Mouse (Mus musculus) brain, adult 2 months (tissue): ENCODE measurements around the gene Cideb.
A peak's percentile ranks its signal among the peaks of the same experiment; 100 is the strongest.

Experiments used
- DNase-seq: peaks from one replicate; pipeline ENCODE4 v3.0.0; 2011; ENCODE audit warnings: low read depth, low spot score

Gene Cideb

DNA sequence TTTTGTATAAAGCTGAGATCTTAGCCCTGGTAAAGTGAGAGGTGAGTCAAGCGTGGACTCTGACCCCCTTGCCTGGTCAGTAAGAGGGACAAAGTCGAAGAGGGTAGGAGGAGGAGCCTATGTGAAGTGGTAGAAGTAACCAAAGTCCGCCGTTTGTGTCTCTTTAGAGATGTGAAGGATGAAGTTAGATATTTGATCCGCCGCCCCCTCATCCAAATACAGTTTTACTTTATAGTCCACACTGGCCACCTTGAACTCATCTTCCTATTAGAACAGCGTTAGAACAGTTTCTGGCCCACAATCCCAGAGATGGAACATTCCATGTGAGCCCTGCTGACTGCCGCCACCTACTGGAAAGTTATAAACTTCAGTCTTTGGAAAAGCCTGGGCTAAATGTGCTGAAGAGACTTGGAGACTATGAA is at the start of gene Cideb:
TSS of gene Cideb (minus strand) at position 96 of the 422 bp plus-strand sequence.
- DNase-seq = peak; percentile 75

DNA sequence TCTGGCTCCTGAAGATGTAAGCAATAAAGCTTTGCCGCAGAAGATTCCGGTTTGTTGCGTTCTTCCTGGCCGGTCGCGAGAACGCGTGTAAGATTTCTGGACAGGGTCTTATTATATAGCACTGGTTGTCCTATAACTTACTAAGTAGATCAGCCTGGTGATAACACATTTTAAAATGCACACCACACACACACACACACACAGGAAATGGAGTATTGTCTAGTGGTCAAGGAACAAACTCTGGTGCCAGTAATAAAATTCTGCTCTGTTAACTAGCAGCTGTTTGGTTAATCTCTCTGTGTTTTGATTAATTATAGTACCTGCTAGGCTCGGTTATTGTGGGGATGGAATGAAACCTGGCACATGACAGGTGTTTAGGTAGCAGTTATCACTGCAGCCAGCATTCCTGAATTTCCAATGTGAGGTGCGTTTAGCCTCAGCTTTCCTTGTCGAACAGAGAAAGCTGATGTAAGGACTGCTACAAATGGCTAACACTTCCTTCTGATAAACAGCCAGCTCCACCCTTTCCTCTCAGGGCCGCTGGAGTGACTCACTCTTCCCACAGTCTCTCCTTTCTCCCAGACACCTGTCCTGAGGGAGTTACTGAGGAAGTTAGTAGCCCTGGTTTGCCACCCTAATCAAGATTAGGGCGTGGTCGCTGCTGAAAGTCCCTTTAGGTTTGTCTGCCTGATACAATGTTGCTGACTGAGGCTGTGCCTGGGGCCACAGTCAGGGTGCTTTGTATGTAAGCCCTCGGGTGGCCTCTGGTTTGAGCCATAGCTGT is 37.3 kb upstream of the Cideb start:
- DNase-seq = no peak

DNA sequence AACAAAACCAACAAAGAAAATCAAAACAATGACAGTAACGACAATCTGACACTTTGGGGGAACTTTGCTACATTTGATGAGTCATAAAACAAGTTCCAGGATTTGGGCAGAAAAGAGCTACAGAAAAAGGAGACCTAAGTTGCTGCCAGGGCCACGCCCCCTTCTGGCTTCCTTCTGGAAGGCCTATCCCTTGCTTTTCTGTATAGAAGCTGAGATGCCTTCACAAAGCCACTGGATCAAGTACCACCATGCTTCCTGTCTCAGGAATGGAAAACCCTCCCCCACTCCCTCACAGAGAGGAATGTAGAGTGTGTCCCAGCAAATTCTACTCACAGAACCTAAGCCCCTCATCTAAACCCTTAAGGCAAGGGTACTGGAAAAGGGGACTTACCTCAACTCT is 35.7 kb upstream of the Cideb start:
- no peak for DNase-seq

DNA sequence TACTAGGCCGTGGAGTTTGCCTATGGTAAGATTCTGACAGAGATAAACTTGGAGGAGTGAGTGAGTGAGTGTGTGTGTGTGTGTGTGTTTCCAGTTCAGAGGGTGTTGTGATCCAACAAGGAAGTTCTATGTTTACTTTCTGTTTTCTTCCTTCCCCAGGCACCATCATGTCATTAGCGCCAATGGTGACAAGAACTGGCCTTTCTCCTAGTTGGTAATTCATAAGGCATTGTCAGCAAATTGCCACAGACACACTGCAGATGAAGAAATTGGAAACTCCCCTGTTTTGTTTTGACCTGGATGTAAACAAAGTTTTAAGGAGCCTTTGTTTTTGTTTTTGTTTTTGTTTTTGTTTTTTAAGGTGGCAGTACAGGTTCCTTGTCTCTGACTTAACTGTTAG is 35.2 kb upstream of the Cideb start:
- DNase-seq = no peak

DNA sequence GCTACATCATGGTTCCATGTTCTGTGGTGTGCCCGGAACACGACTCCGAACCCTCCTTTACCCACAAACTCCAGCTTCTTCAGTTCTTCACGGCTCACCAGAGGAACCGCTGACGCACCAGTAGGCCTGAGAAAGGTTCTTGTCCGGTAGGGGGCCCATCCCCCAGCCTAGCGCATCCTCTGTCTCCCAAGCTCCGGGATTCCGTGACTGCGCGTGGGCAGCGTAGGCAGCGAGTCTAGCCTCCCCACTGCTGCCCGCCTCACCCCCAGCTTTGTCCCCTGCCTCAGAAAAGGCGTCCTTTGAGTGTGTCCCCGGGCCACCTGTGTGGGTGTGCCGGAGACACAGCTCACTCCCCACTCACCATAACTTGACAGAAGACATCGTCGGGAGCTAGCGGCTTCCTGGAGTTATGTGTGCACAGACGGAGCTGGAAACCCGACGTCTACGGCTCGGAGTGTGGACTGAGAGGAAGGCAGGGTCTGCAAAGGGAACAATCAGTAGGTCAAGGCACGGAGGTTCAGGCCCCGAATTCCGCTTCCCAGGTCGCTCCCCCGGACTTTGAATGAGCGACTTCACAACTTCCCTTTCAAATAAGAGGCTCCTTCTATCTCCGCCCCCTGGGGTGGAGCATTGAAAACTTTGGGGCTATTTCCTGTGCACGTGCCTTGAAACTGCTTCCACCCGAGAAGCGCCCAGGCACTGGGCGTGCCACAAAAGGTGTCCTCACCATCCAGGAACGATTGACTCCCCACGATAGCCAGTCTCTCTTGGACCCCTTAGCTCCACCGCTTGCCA is 30.2 kb upstream of the Cideb start, which contains the start of gene Ripk3:
TSS of gene Ripk3 (minus strand) at position 610 of the 795 bp plus-strand sequence.
- no peak for DNase-seq

DNA sequence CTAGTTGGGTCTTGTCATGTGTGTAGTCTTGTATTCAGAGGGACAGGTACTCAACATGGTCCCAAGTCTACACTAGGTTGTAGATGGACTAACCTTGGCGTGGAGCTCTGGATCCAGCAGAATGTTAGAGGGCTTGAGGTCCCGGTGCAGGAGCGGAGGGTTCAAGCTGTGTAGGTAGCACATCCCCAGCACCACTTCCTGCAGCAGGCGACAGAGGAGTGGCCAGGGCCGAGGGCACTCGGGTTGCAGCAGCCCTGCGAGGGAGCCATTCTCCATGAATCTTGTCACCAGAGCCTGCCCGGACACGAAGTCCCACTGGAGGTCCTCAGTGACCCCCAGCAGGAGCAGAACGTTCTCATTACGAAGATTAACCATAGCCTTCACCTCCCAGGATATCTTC is 29.5 kb upstream of the Cideb start:
- DNase-seq = no peak

DNA sequence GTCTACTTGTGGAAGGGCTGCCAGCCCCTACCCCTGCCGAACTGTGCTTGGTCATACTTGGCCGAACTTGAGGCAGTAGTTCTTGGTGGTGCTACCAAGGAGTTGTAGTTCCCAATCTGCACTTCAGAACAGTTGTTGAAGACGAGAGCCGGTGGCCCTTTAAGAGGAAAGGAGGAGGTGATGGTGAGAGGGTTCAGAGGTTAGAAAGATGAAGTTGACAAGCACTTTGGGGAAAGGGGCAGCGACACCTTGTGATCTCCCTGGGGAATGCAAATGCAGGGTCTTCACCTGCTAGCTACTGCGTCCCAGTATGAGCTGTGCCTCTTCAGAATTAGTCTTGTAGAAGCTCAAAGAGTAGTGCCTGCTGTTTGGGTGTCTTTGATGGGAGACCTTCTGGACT is 26.9 kb upstream of the Cideb start:
- no peak for DNase-seq

DNA sequence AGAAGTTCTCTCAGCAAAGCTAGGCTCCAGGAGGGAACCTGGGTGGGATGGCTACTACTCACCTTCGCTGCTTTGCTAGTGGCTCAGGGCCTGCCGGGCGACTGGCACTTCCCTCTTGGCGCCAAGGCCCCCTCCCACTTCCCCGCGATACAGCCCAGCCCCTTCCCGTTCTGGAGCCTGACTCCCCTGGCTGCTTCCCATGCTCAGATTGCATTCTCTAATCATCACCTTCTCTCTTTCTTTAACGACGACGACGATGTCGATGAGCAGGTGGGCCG is 25.6 kb upstream of the Cideb start, which contains the start of gene Adcy4:
TSS of gene Adcy4 (minus strand) at position 138 of the 278 bp plus-strand sequence.
- no peak for DNase-seq

DNA sequence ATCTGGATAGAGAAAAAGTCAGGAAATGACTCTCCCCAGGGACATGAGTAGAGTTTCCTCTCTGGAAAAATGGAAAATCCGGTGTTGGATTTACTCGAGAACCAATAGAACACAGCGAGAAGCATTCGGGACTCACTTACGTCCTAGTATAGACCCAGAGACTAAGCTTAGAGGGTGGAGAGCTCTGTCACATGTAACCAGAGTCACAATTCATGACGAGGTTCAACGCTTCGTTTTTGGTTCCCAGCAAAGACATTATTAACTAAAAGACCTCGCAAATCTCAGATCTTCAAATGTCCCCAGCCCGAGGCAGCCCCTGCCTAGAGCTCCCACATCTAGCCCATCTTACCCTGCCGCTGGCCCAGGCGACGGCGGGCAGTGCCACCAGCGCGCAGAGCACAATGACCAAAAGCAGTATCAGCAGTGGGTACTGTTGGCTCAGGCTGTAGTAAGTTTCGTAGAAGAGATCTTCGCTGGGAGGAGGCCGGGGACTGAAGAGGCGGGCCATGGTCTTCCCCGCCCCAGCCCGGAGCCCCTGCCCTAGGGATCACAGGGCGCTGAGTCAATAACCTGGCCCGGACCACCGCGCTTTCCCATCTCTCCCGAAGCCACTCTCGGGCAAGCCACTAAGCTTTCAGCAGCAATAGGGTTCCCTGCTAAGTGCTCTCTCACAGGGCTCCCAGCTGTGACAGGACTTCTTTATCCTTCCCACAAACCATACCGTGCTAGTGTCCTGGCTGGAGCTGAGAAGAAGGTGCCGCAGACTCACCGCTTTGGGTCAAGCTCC is 25.1 kb upstream of the Cideb start:
- DNase-seq = no peak

DNA sequence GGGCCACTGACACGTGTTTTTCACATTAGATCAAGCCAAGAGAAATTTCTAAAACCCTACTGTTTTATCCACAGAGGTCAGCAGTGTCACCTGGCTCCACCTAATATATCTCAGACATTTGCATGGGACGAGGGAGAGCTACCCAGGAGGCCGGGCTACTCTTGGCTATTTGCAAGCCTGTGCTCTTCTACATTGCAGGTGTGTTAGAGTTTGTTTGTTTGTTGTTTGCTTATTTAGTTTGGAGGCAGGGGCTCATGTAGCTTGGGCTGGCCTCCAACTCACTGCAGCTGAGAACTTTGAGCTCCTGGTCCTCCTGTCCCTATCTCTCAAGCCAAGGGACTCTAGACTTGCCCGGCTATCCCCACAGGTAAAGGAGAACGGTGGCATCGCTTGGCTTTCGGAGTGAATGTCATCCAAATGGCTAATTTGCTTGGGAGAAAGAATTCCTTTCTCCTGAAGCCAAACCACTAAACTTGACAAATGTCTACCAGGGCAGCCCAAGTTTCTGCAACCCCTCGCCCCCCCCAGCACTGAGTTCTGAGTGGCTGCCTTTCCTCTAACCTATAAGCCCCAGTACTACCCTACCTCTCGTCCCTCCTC is 24.2 kb upstream of the Cideb start:
- no peak for DNase-seq

DNA sequence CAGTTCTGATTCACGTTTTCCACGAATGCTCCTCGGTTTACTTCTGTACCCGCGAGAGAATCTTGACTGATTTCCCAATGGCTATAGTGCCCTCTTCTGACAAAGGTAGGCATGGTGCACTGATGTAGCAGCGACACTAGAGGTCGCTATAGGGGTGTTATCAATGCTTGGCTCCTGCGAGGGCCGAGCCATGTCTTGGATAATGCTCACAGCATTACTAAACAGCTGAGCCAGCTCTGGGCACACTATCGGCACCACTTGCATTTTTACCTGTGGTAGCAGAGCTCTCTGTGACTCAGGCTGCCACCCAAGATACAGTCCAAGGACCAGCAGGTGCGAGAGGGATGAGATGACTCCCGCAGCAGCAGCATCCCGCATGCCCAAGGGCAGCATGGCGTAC is 23.1 kb upstream of the Cideb start:
- DNase-seq = peak; percentile 88

DNA sequence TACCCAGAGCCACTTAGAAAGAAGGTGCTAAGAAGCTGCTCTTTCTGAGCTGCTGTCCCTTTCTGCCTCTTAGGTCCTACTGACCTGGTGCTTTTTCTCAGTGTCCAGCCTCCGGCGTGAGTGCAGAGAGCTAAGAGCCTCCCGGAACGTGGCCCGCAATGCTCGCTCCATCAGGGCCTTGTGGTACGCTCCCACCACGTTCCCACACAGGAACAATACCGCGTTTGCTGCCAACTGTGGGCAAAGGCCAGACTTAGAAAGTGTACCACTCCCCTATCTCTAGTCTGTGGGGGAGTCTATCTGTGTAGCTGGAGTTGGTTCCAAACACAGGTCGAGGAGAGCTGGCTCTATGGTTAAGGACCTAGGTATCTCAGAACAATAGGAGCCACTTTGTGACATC is 22.5 kb upstream of the Cideb start:
- no peak for DNase-seq

DNA sequence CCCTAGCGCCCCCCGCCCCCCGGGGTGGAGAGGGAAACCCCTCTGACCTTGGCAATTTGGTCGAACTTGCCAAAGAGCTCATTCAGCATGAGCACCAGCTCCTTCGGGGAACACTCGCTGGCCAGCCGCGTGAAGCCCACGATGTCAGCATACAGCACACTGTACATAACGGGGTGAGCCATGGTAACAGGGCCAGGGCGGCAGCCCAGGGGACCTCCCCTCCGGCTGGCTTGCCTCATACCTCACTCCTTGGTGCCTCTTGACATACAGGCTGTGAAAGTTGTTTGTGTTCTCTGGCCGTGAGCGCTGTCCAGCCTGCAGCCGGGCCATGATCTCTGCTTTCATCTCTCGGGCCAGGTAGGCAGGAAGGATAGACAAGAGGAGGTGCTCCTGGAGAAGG is 21.4 kb upstream of the Cideb start:
- DNase-seq = no peak

DNA sequence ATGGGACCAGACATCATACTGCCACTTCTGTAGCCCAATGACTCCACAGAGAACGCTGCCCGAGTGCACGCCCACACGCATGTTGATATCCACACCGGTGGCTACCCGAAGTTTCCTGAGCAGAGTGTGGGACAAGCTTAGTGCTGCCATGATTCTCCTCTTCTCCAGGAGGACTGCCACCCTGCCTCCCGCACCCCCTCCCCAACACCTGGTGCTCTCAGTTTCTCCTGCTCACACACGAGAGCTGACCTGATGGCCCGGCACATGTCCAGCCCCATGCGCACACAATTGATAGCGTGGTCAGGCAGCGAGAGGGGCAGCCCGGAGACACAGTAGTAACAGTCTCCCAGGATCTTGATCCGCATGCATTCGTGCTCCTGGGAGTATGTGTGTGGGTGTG is 20.4 kb upstream of the Cideb start:
- no peak for DNase-seq

DNA sequence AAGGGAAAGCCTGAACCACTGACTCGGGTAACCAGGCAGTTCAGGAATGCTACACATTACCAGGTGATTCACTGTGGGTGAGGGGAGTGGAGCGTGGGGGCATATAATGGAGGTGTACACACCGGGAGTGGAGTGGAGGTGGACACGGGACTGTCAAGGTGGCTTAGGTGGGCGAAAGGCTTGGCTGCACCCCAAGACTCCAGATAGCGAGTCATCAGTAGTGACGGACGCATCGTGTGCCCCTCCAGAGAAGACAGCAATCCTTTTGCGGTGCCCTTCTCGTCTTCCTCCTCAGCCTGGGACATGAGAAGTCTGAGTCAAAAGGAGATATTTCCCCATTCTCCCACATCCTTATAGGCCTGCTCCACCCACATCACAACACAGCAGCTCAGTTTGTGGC is 19.5 kb upstream of the Cideb start:
- no peak for DNase-seq

DNA sequence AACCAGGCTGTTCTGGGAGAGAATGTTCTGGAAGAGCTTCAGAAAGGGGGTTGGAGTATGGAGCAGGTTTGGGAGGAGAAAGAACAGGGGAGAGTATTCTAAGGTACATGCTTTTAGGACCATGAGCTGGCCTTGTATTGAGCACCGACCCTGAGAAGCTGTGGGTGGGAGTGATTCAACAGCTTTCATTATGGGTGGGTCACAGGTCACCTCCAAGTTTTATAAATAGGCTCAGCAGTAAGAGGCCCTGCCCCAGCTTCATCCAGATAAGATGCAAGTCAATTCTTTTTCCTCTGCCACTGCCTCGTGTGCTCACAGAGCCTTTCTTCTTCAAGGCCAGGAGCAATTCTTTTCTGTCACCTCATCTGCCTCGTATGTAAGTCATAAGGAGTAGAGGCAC is 18.9 kb upstream of the Cideb start:
- DNase-seq = no peak

DNA sequence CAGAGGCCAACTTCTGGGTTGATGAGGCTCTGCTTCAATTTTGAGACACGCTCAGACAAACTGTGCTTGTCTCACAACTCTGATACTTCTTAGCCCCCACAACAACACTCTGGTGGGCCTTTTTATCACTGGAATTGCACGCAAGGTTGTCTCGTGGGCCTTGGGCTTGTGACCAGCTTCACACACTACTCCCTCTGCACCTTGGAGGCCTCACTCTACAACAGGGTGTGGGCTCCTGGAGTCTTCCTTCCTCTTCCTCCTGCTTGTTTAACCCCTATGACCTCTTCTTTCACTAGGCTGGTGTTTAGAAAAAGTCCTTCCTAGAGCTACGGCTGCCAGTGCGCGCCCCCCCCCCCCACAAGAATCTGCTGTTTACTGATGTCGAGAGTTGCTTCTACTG is 18.5 kb upstream of the Cideb start:
- no peak for DNase-seq

DNA sequence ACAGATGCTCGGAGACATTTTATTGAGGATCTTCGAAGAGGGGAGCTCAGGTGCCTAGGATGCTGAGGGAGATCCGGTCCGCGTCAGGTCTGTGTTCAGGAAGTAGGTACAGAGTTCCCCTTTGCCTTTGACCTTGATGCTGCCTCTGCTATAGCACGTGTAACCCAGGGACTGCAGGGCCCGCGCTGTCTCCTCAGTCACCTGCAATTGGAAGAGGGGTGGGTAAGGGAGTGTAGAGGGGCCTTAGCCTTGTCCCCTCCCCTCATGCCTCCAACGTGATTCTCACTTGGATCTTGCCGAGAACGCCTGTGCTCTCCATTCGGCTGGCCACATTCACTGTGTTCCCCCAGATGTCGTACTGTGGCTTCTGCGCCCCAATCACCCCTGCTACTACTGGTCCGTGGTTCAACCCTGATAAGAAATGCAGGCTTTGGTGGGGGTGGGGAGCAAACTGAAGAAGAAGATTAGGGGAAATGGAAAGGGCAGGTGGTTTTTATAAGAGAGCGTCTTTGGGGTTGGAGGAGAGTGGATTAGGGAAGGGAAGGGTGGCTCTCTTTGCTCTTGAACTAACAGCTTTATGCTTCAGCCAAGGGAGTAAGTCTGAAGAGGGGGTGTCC is 10.9 kb upstream of the Cideb start:
- no peak for DNase-seq

DNA sequence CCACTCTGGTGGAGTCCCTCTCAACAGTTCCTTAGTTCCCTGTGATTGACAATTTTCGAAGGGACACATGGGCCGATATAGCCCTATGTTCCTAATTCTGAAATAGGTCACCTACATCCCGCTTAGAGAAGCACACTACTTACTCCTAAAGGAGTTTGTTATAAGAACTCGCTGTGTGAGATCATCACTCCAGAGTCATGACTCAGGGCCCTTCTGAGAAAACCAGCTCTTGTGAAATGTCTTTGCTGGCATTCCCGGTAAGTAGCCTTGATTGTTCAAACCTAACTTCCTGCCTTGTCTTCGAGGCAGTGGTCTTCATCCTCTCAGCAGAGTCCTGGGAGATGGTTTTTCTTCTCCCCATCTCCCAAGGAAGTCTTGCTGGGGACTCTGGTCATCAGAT is 10.3 kb upstream of the Cideb start:
- DNase-seq = no peak

DNA sequence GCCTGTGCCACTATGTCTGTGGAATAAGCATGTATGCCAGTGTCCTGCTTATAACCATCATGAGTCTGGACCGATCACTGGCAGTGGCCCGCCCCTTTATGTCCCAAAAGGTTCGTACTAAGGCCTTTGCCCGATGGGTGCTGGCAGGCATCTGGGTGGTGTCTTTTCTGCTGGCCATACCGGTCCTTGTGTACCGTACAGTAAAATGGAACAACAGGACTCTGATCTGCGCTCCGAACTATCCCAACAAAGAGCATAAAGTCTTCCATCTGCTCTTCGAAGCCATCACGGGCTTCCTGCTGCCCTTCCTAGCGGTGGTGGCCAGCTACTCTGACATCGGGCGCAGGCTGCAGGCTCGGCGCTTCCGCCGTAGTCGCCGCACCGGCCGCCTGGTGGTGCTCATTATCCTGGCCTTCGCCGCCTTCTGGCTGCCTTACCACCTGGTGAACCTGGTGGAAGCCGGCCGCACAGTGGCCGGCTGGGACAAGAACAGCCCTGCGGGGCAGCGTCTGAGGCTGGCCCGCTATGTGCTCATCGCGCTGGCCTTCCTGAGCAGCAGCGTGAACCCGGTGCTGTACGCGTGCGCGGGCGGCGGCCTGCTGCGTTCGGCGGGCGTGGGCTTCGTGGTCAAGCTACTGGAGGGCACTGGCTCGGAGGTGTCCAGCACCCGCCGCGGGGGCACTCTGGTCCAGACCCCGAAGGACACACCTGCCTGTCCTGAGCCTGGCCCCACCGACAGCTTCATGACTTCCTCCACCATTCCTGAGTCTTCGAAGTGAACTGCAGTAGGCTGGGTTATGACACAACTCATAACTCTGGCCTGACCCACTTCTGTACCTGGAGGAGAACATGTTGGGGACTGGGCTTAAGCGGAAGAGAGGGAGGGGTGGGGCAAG is 9.5 kb upstream of the Cideb start:
- peak; percentile 83 for DNase-seq

DNA sequence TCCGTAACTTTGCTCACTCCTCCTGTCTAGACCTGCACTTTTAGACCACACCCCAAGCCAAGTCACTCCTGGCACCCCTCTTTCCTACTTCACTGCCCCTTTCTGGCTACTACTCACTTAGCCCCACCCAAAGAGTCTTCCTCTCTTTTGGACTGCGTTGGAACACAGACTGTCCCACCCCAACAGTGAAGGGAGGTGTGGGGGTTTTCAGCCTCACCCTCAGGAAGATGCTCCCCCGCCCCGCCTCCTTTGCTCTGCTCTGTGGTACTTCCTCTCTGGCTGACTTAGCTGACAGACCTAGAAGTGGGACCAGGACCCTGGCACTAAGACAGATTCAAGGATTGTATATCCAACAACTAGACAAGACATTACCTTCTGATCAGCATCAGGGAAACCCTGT is 7.4 kb upstream of the Cideb start, which contains the start of gene Ltb4r1:
TSS of gene Ltb4r1 (plus strand) at position 267 of the 400 bp plus-strand sequence.
- no peak for DNase-seq
